Mouse (Mus musculus): Measurements from ENCODE around the gene Gm6367. TPM values are rescaled to one million over a fixed set of nuclear protein-coding genes. Genes with fewer than 3 reads are reported as not detected.
"Not testable (repeated sequence)": the region's sequence is repeated elsewhere in the genome, so short reads cannot be mapped to it uniquely, and the experiment has no call there.

Gm6367 gene
- polyA plus RNA-seq (2012; rRNA removed) (not detected in 2 replicates), polyA plus RNA-seq (2014; fragmentation: Nextera tagmentation; extraction: Ambion mirVana) (not detected in 2 replicates)

DNA sequence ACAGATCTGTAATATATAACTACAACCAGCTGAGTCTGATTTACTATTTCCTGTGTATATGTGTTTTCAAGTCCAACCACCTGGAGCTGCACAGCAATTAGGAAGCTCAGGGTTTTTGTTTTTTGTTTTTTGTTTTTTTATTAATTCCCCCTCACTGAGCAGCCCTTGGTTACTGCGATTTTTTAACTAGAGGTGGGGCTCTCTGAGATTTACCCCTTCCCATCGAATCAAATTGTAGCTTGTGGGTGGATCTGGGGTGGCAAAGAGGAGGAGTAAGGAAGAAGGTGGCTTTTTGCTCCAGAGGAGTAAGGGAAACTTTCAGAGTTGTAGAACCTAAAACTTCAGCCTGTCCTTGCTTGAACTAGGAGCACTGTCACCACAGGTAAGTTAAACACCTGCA lies at the start of gene Gm6367:
TSS of gene Gm6367 (plus strand) at position 301 of the 400 bp plus-strand sequence.
- not testable (repeated sequence) for ATAC-seq (ENCODE audit: low FRiP score, low read depth)
- no CpG with 5 or more reads among the region's 2 CpGs for WGBS

More for the DNA sequence above, at the start of gene Gm6367:
- H3K9me3 ChIP-seq (ENCODE audit: control insufficient read depth, low read length); H3K4me1 ChIP-seq (ENCODE audit: control insufficient read depth, insufficient read depth, low read length); H3K27me3 ChIP-seq (ENCODE audit: control insufficient read depth, insufficient read depth, low read length); H3K4me2 ChIP-seq (replicated peaks; ENCODE audit: low read depth, low read length, severe bottlenecking); DNase-seq (ENCODE audit: low spot score); H3K36me3 ChIP-seq (ENCODE audit: control insufficient read depth, insufficient read depth, low read length); H3K9ac ChIP-seq (ENCODE audit: low read depth, low read length, severe bottlenecking); H3K27ac ChIP-seq (replicated peaks; ENCODE audit: low read depth, low read length); H3K4me3 ChIP-seq (replicated peaks; ENCODE audit: low read length): not testable (repeated sequence)

Other genes starting within 250 kb of the Gm6367 start
- not detected in 2 replicates for gene Gm3183, start 123.2 kb upstream of the Gm6367 start, polyA plus RNA-seq (2012; rRNA removed)
- not detected in 2 replicates for gene Gm3183, start 123.2 kb upstream of the Gm6367 start, polyA plus RNA-seq (2014; fragmentation: Nextera tagmentation; extraction: Ambion mirVana)
- not detected in 2 replicates for gene Gm7942, start 118.3 kb downstream of the Gm6367 start, polyA plus RNA-seq (2012; rRNA removed)
- not detected in 2 replicates for gene Gm7942, start 118.3 kb downstream of the Gm6367 start, polyA plus RNA-seq (2014; fragmentation: Nextera tagmentation; extraction: Ambion mirVana)
- gene Gm16513, start 194.0 kb downstream of the Gm6367 start, polyA plus RNA-seq (2012; rRNA removed), result not detected in 2 replicates
- not detected in 2 replicates for gene Gm16513, start 194.0 kb downstream of the Gm6367 start, polyA plus RNA-seq (2014; fragmentation: Nextera tagmentation; extraction: Ambion mirVana)